Mouse (Mus musculus) splenic B cell, adult 2 months (primary cell): ENCODE measurements around the gene Capzb.

ENCODE experiments used
- DNase-seq: peaks from one replicate; pipeline ENCODE4 v3.0.0-alpha.2; 2011; ENCODE audit warnings: low read depth, low spot score
- H3K27me3 ChIP-seq: 2 replicates; pipeline ENCODE4 v1.6.1; 2012; ENCODE audit warnings: mild to moderate bottlenecking, low read length, moderate library complexity, mixed read lengths; ENCODE audit not compliant: control insufficient read depth, poor library complexity, insufficient read depth, severe bottlenecking
- H3K36me3 ChIP-seq: 2 replicates; pipeline ENCODE4 v1.6.1; 2012; ENCODE audit warnings: mild to moderate bottlenecking, low read length, moderate library complexity, mixed read lengths; ENCODE audit not compliant: control insufficient read depth, poor library complexity, insufficient read depth, severe bottlenecking

Capzb gene

GRCm38 (mm10) chr4:139298671-139299366, 106.1 kb downstream of the Capzb start:
- Histone ChIP-seq H3K27me3 (no peaks in the 10 kb centered on the region), H3K36me3 (peaks cover 12% of the 10 kb centered on the region)
- no peak for DNase-seq

GRCm38 (mm10) chr4:139301780-139302179, 109.1 kb downstream of the Capzb start:
- H3K27me3 ChIP-seq, result no peaks in the 10 kb centered on the region
- DNase-seq, result no peak
- H3K36me3 ChIP-seq, result peaks cover 12% of the 10 kb centered on the region

DNA sequence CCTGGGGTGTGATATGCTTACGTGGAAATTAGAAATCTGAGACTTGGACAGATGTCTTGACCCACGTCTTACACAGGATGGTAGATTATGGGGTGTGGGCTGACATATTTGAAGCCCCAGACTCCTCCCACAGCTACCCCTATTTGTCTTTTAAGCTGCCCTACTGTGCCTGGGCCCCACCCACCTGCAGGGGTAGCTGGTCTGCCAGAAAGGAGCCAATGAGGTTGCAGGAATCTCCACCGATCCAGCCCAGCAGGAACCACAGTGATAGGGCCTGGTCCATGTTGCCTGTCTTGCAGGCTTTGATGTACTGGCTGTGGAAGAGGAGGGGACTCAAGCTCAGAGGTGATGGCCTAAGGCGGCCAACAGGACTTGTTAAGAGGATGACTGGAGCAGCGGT, 109.5 kb downstream of the Capzb start:
- no peak for DNase-seq
- no peaks in the 10 kb centered on the region for H3K27me3 ChIP-seq
- peaks cover 12% of the 10 kb centered on the region for H3K36me3 ChIP-seq

GRCm38 (mm10) chr4:139305521-139305920, 112.8 kb downstream of the Capzb start:
- Histone ChIP-seq H3K36me3 (peaks cover 5% of the 10 kb centered on the region), H3K27me3 (no peaks in the 10 kb centered on the region)
- peak; percentile 62 for DNase-seq

DNA sequence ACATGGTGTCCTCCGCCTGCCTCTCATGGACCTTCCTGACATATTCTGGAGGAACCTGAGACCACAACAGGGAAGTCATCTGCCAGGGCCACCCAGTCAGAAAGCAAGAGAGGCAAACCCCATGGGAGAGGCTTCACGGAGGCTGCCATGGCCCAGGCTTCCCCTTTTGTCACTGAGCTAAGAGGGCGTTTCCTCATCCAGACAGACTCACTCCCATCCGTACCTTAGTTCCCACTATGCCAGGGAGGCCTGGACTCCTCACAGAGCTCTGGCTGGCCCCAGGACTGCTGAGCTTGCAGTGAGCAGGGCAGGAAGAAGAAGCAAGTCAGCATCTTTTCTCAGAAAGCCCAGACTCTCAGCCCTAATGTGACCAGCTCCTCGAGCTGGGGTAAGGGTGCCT, 115.2 kb downstream of the Capzb start:
- no peaks in the 10 kb centered on the region for H3K27me3 ChIP-seq
- DNase-seq, result peak; percentile 79
- 0 out of 2 replicates have a peak, but pooled peaks cover 1% of the 10 kb centered on the region for H3K36me3 ChIP-seq

DNA sequence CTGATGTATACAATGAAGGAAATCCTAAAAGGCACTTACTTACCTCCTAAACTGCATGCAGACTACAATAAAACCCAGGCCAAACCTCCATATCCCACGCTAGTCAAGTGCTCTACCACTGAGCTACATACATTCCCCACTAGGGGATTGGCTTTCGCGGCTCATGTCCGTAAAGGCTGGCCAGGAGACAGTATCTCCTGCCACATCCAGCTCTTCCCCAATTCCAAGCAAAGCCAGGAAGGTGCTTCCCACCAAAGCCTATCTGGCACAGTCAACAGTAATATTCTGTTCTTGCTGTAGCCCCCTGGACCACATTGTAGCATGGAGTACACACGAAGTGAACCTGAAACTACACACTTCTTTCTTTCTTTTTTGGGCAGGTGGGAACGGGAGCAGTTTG, 117.0 kb downstream of the Capzb start:
- H3K27me3 ChIP-seq, result no peaks in the 10 kb centered on the region
- H3K36me3 ChIP-seq, result no peaks in the 10 kb centered on the region
- DNase-seq, result no peak

- H3K27me3 ChIP-seq, result no peaks in the 10 kb centered on the region
- H3K36me3 ChIP-seq, result no peaks in the 10 kb centered on the region; the same call in 1 of the 2 replicates
- DNase-seq, result peak; percentile 96
Observed at GRCm38 (mm10) chr4:139310171-139310898, 117.6 kb downstream of the Capzb start, which contains the start of the genes Pqlc2 and Akr7a5. TSS of gene Pqlc2 (minus strand) at chr4:139310708. TSS of gene Akr7a5 (plus strand) at chr4:139310744.

DNA sequence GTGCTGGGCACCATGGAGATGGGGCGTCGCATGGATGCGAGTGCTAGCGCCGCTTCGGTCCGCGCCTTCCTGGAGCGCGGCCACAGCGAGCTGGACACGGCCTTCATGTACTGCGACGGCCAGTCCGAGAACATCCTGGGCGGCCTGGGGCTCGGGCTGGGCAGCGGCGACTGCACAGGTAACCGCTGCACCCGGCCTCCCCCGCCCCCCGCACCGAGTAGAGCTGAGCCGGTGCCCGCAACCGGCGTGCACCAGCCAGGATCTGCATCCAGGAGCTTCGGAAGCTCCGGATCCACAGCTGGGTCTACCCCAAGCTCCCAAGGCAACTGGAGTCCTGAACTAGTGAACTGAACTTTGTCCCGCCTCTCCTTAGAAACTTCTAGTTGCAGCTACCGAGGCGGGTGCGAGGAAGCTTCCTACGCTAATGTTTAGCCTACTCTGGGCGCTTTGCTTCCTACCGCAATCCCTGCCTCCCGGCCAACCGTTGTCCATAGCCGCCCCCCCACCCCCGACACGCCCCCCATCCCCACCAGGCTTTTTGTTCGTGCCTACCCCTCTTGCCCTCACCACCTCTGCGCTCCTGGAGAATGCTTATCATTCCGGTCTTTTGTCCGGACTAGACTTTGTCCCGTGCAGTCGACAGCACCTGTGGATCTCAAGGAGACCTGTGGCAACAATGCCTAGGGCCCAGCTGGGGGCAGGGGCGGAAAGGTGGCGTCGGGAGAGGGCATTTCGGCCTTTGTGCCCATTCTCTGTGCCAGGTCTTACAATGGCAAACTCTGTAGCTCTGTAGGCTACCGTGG, 118.4 kb downstream of the Capzb start:
- no peaks in the 10 kb centered on the region for H3K27me3 ChIP-seq
- DNase-seq, result no peak
- no peaks in the 10 kb centered on the region; the same call in 1 of the 2 replicates for H3K36me3 ChIP-seq

- Histone ChIP-seq H3K27me3 (no peaks in the 10 kb centered on the region), H3K36me3 (peaks cover 4% of the 10 kb centered on the region; the same call in 1 of the 2 replicates)
- no peak for DNase-seq
Observed at GRCm38 (mm10) chr4:139311707-139312106, 119.0 kb downstream of the Capzb start.

- no peaks in the 10 kb centered on the region for H3K27me3 ChIP-seq
- peaks cover 7% of the 10 kb centered on the region; the same call in 1 of the 2 replicates for H3K36me3 ChIP-seq
- DNase-seq, result peak; percentile 77
Observed at GRCm38 (mm10) chr4:139312632-139313031, 119.9 kb downstream of the Capzb start.

GRCm38 (mm10) chr4:139318449-139318848, 125.8 kb downstream of the Capzb start:
- Histone ChIP-seq H3K36me3 (peaks cover 7% of the 10 kb centered on the region; the same call in 1 of the 2 replicates), H3K27me3 (no peaks in the 10 kb centered on the region)
- DNase-seq, result peak; percentile 25

- Histone ChIP-seq H3K27me3 (no peaks in the 10 kb centered on the region), H3K36me3 (peaks cover 7% of the 10 kb centered on the region; the same call in 1 of the 2 replicates)
- DNase-seq, result no peak
Observed at GRCm38 (mm10) chr4:139319740-139320139, 127.0 kb downstream of the Capzb start.

DNA sequence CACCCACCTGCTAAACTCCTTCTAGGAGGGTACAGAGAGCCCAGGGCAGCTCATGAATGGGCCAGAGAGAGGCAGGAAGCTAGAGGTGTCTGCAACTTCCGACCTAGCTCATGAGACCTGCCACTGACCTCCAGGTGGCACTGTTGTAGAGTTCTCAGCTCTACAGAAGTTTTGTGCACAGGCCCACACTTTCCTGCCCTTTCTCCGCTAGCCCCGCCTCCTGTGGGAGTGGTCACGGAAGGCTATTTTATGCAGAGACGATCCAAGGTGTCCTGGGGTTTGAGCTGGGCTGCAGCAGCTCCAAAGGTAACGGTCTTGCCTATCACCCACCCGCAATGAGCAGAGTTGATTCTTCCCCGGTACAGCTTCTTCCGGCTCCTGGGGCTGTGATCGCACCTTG, 137.9 kb downstream of the Capzb start:
- Histone ChIP-seq H3K27me3 (no peaks in the 10 kb centered on the region), H3K36me3 (no peaks in the 10 kb centered on the region)
- peak; percentile 96 for DNase-seq

DNA sequence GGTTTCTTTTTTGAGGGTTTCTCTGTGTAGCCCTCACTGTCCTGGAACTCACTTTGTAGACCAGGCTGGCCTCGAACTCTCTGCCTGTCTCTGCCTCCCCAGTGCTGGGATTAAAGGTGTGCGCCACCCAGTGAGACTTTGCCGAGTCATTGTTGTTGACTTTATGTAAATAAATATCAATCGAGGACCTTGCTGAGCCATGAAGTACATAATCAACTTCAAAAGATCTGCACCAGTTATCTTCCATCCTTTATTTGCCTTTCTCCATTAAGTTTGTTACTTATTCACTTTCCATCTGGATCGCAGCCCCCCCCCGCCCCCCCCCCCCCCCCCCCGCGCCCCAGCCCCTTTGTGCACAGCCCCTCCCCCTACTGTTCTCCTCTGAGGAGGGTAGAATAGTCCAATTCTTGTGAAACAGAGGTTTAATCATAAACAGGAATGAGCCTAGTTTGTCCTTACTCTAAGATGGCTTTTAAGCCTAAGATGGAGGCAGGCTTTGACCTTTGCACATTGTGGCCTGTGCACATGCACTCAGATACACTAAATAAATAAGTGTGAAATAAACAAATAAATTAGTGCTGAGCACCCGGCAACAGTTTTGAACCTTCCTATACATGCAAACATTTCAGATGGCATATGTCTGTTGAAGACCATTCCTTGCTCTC, 142.1 kb downstream of the Capzb start:
- DNase-seq, result no peak
- Histone ChIP-seq H3K36me3 (no peaks in the 10 kb centered on the region), H3K27me3 (no peaks in the 10 kb centered on the region)
